ENCODE assay signal across 8 mouse cellular contexts in genomic region chr7:138845544-138846391, GRCm38 (mm10). TPM values are rescaled to one million over a fixed set of nuclear protein-coding genes. Genes with fewer than 3 reads are reported as not detected.
DNase-seq lines count a peak whose midpoint lies in the region; ATAC-seq and TF ChIP-seq lines count a peak whose summit lies in the region.

Gene Ppp2r2d, plus strand, starts transcription at chr7:138846079.
Gene Mapk1ip1, minus strand, starts transcription at chr7:138846273.

- H3K4me1 ChIP-seq in ES-E14 (ENCODE audit: control insufficient read depth in 2 of 2, insufficient read depth in 2 of 2, low read length in 2 of 2, poor library complexity in 1 of 2): peaks cover 8 to 10% of the 10 kb centered on the region in 2 experiments; a peak in 3 of 4 replicates
- peaks cover 63% of the 10 kb centered on the region for H3K4me1 ChIP-seq in forebrain, embryonic 15.5 days
- peaks cover 16% of the 10 kb centered on the region for H3K4me1 ChIP-seq in lung, adult 2 months (ENCODE audit: control insufficient read depth, insufficient read depth, low read length)

- peak; percentile 59; the same call in 1 of the 2 replicates for TF ChIP-seq CTCF in lung, adult 2 months (IDR thresholded peaks at IDR 0.05; ENCODE audit: insufficient read depth, low read length)

- peak within 1 kb of the TSS; percentile 99 for H3K9ac ChIP-seq in ES-E14 (ENCODE audit: insufficient read depth, low read depth, low read length, poor library complexity, severe bottlenecking)
- peak within 1 kb of the TSS; percentile 91 for H3K9ac ChIP-seq in forebrain, embryonic 15.5 days (replicated peaks)

- peaks cover 8% of the 10 kb centered on the region for H3K36me3 ChIP-seq in ES-E14 (ENCODE audit: control insufficient read depth, insufficient read depth, low read length, poor library complexity, severe bottlenecking)
- H3K36me3 ChIP-seq in forebrain, embryonic 15.5 days: no peaks in the 10 kb centered on the region

- H3K27me3 ChIP-seq in forebrain, embryonic 15.5 days: no peaks in the 10 kb centered on the region

- ATAC-seq in forebrain, embryonic 15.5 days (replicated peaks): peak; percentile 93
- peak; percentile 79 for ATAC-seq in neutrophil, adult 5-6 weeks (ENCODE audit: extremely low read depth, insufficient number of reproducible peaks, low FRiP score, poor library complexity, severe bottlenecking)

- WGBS in forebrain, embryonic 15.5 days: under 1% methylated on average over 50 of the region's 51 CpGs
- WGBS in lung, adult 2 months: under 1% methylated on average over 50 of the region's 51 CpGs

- H3K4me2 ChIP-seq in forebrain, embryonic 15.5 days (replicated peaks): peak within 1 kb of the TSS; percentile 79

- peak; percentile 83 for DNase-seq in ES-E14 (ENCODE audit: low read depth, low spot score)
- peak; percentile 97 for DNase-seq in cerebellum, adult 11-12 months
- DNase-seq in heart, postnatal 25 days (ENCODE audit: low spot score): peak; percentile 93
- DNase-seq in layer of hippocampus, adult 18-20 months (ENCODE audit: low spot score in 2 of 2): peak; percentile 94 to 95
- peak; percentile 95 for DNase-seq in lung, adult 2 months
- peak; percentile 88 to 89 for DNase-seq in thymus, adult 18-20 months

- in situ Hi-C loops in ES-E14 (cut with MboI; ENCODE audit: low sequenced_read_pairs in 2 of 2, unreplicated experiment in 2 of 2): loop anchor here in 1 of 2 experiments (25.0 kb wide), 1 partner anchor 1358 kb away; no protein-coding TSS in a partner anchor

- H3K4me3 ChIP-seq in ES-E14 (ENCODE audit: insufficient read depth in 1 of 2, low read depth in 1 of 2, low read length in 2 of 2, poor library complexity in 1 of 2, severe bottlenecking in 1 of 2): peak within 1 kb of the TSS; percentile 94 to 99
- peak within 1 kb of the TSS; percentile 85 for H3K4me3 ChIP-seq in forebrain, embryonic 15.5 days
- H3K4me3 ChIP-seq in lung, adult 2 months (replicated peaks; ENCODE audit: extremely low read depth, low read depth, low read length): peak within 1 kb of the TSS; percentile 83

- H3K27ac ChIP-seq in ES-E14 (ENCODE audit: insufficient read depth, low read depth, low read length, poor library complexity, severe bottlenecking): peak within 1 kb of the TSS; percentile 91
- peak within 1 kb of the TSS; percentile 95 for H3K27ac ChIP-seq in forebrain, embryonic 15.5 days (replicated peaks)

- intact Hi-C loops in heart, postnatal 25 days (cut with DNase I): loop anchor here (5.0 to 10.0 kb wide), 2 partner anchors 62 to 369 kb away; partner anchors contain the start of genes Bnip3, Lrrc27 and Stk32c

- TF ChIP-seq POLR2A in lung, adult 2 months (IDR thresholded peaks at IDR 0.05; ENCODE audit: borderline replicate concordance, extremely low read depth, low read depth, low read length): peak; percentile 93

- H3K9me3 ChIP-seq in ES-E14 (ENCODE audit: control insufficient read depth, insufficient read depth, low read depth, low read length): no peaks in the 10 kb centered on the region
- H3K9me3 ChIP-seq in forebrain, embryonic 15.5 days: no peaks in the 10 kb centered on the region

TF ChIP-seq in ES-E14, 5 proteins besides CTCF, POLR2A, EP300 and RAD21:
- TF ChIP-seq HCFC1 (IDR thresholded peaks at IDR 0.05; ENCODE audit: borderline replicate concordance, insufficient read depth, low read length) (peak; percentile 76), ZNF384 (IDR thresholded peaks at IDR 0.05; ENCODE audit: low read depth, low read length) (no peak)

RNA-seq across cellular contexts. Expression of gene Ppp2r2d, which starts in this region (rescaled TPM):
- total RNA-seq in ES-E14 (2012; rRNA removed): 96.6 and 110 TPM in 2 replicates
- 71.3 and 73.4 TPM in 2 replicates for polyA plus RNA-seq in forebrain, embryonic 15.5 days (2015; fragmentation: Nextera tagmentation; extraction: Ambion mirVana)
- total RNA-seq in heart, postnatal 25 days (2021): 10 to 100 TPM; 36.8 to 40.9 TPM
- 10 to 100 TPM; 63.0 to 64.0 TPM for total RNA-seq in layer of hippocampus, adult 18-20 months (2021)
- polyA plus RNA-seq in lung, adult 2 months (2012; rRNA removed): 15.3 and 19.3 TPM in 2 replicates
- total RNA-seq in neutrophil, adult 5-6 weeks (2017): 48.0 and 58.1 TPM in 2 replicates

RNA-seq across cellular contexts. Expression of gene Mapk1ip1, which starts in this region (rescaled TPM):
- 11.0 and 13.3 TPM in 2 replicates for total RNA-seq in ES-E14 (2012; rRNA removed)
- 31.6 and 34.2 TPM in 2 replicates for polyA plus RNA-seq in forebrain, embryonic 15.5 days (2015; fragmentation: Nextera tagmentation; extraction: Ambion mirVana)
- 10 to 100 TPM; 14.8 to 17.5 TPM for total RNA-seq in heart, postnatal 25 days (2021)
- total RNA-seq in layer of hippocampus, adult 18-20 months (2021): 10 to 100 TPM; 40.7 to 41.7 TPM
- 50.6 and 51.8 TPM in 2 replicates for polyA plus RNA-seq in lung, adult 2 months (2012; rRNA removed)
- 41.7 and 49.3 TPM in 2 replicates for total RNA-seq in neutrophil, adult 5-6 weeks (2017)

Comparison
In these comparisons a context has a peak if more than half of its experiments do, and no peak if none do; other contexts are left out.
1. Peak in every context shown above with its lines: DNase-seq, ATAC-seq, H3K4me3 ChIP-seq and H3K27ac ChIP-seq.